Mouse (Mus musculus) cerebellum, adult 11 months (tissue): ENCODE measurements around the gene Bsn.
"Not testable (repeated sequence)": the region's sequence is repeated elsewhere in the genome, so short reads cannot be mapped to it uniquely, and the experiment has no call there.

Source experiments
- DNase-seq: peaks from one replicate; pipeline ENCODE4 v3.0.0; 2022

Gene Bsn

DNA sequence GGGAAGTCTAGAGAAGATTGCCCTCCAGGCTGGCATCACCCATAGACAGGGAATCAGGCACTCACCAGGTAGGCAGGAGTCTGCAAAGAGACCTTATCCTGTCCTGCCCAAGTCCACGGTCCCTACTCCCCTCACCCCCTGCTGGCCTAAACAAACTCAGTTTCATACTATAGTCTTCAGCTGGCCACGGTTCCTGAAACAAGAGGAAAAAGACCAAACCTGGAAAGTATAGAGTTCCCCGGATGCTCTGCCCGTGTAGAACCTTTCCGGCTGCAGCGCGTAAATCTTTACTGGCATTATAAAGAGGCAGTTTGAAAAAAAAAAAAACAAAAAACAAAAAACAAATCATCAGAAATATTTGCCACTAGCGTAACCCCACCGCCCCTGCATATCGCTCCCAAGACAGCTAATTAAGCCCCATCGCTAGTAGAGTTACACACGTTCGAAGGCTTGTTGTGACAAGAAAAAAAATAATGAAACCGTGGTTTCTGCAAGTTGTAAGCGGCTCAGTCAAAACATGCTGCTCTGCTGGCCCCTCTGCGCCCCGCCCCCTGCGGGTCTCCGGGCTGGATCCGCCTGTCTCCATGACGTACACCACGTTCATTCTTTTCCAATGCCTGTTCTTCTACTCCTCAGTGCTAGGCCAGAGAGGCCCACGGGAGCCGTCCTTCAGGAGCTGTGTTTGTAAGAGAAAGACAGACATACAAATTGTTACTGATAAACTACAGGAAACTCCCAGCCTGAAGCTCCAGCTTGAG is 6.9 kb upstream of the Bsn start:
- no peak for DNase-seq

DNA sequence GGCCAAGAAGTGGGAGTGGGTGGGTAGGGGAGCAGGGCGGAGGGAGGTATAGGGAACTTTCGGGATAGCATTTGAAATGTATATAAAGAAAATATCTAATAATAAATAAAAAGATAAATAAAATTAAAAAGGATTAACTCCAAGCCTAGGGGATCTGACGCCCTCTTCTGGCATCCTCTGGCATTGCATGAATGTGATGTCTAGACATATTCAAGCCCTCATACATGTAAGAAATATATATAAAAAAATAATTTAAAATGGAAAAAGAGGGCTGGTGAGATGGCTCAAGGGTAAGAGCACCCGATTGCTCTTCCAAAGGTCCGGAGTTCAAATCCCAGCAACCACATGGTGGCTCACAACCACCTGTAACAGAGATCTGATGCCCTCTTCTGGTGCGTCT is 6.0 kb upstream of the Bsn start:
- DNase-seq, result not testable (repeated sequence)

- no peak for DNase-seq
These were observed 747 bp downstream of the Bsn start for GRCm38 (mm10) chr9:108189488-108189786.

DNA sequence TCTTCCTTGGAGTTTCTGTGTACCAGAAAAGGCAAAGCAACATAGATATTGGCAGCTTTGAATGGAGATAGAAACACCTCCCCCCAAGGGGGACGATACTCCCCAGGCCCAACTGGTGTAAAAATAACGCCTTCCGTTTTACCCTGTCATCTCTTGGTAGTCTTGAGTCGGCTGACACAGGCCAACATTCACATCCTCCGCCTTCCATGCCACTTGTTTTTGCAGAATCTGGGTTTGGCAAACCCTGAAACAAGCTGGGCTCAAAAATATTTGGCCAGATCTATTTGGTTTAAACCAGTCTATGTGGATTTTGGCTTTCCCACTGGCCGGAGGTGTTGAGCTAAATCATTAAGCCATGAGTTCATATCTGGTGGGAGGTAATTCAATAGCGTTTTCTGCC is 1.2 kb downstream of the Bsn start:
- no peak for DNase-seq

GRCm38 (mm10) chr9:108188511-108188910 is 1.7 kb downstream of the Bsn start:
- no peak for DNase-seq

DNA sequence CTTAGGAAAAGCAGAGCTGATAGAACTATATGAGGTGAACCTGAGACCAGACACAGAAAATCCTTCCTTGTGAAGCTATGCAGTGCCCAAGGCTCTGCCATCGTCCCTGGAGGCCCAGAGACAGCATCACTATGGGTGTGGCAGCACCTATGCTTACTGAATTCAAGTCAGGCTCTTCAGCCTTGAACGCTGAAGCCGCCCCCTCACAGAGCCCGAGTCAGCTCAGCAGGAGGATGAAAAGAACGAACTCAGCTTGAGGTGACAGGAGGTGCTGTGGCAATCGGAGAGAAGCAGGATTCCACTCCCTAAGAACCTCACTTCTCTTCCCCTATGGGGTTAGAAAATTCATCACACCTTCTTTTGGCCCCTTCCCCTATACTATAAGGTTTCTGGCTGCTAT is 2.6 kb downstream of the Bsn start:
- DNase-seq, result no peak

DNA sequence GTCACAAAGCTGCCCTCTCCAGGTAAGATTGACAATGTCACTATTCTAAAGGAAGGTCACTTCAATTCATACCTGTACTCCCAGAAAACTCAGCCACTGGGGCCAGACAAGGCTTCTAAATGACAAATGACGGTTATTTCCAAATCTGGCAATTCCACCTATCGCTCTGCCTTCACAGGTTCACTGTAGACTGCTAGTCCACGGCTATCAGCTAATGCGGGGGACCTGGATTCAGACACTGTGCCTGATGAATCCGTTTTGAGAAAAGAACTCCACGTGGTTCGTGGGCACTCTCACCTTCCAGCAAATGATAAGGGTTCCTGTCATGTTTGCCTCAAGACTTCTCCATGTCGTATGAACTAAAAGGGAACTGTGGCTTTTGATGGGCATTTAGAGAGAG is 4.4 kb downstream of the Bsn start:
- no peak for DNase-seq

DNA sequence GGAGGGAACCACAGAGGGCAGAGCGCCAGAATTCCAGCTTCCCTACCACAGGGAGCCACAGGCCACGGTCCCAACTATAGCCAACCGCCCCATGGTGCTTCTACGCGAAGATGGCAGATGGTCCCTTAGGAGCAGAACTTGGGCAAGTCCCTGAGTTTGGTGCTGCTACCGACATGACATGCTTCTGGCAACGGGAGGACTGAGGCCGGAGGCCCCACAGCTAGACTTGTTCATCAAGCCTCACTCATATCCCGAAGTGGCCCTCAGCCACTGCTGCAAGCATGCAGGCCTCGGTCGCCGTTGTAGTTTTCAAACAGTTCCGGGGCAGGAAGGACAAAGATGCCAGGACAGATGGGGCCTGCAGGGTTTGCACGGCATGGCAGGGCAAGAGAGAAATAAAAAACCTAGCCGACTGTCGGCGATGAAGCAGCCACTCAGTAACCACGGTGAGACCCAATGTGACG is 6.6 kb downstream of the Bsn start:
- peak; percentile 51 for DNase-seq

DNA sequence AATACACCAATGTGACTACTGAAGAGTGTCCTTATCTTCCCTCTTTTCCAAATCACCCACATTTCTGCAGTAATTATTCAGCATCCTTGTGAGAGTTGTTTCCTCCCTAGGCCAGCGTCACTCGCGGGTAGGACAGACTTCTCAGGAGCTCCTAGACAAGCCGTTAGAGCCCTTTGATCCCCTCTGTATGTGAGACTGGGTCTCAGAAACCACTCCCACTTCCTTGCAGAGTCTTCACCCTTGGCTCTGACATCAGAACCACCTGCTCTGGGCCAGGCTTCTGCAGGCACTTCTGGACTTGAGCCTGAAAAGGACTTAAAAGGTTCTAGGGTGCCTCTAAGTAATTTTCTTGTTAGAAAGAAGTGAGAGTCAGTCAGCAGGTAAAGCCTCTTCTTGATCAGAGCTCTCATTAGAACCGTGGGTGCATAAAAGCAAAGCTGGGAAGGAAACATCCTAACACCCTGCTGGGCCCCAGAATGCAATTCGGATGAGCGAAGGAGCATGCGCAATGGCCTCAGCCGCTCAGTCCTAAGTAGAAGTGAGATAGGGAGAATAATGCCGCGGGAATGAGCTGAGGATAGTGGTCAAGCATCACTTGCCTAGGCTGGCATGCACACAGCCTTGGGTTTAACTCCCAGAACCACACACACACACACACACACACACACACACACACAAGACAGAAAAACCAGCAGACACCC is 7.2 kb downstream of the Bsn start:
- no peak for DNase-seq

- no peak for DNase-seq
These were observed 11.8 kb downstream of the Bsn start for GRCm38 (mm10) chr9:108178391-108178790.

- DNase-seq, result no peak
These were observed 14.9 kb downstream of the Bsn start for GRCm38 (mm10) chr9:108175116-108175838.

DNA sequence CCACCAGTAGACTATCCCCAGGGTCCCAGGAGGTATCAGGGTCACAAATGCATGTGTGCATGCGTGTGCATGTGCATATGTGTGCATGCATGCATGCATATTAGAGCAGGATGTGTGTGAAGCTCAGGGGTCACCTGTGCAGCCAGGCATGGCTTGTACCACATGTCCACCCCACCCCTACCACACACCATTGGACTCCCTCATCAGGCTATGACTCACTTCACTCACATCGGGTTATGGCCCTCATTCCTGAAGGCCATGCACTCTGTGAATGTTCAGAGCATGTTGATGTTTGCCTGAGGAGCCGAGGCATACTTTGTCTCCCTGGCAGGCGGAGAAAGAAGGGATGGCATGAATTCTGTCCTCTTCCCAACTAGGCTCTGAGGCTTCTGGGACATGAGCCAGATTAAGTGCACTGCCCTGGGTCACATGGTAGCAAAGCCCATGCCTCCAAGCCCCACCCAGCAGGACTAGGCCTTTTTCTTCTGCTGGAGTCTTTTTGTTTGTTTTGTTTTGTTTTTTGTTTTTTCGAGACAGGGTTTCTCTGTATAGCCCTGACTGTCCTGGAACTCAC is 17.3 kb downstream of the Bsn start:
- no peak for DNase-seq

DNA sequence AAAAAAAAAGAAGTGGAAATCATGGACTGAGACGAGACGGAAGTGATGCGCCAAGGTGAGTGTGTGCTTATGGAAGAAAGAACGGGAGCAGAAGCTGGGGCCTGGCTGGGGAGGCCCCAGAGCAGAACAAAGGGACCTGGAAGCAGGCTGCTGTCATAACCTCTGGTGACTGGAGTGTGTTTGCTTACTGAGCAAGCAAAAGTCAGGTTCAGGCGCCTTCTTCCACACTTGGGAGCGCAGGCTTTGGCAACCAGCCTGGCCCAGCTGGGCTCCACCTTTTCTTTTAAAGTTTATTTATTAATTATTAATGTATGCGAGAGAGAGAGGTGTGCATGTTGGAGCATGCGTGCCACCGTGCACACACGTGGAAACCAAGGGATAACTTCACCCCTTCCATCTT is 20.4 kb downstream of the Bsn start:
- DNase-seq, result no peak

- no peak for DNase-seq
These were observed 25.0 kb downstream of the Bsn start for GRCm38 (mm10) chr9:108165143-108165542.

DNA sequence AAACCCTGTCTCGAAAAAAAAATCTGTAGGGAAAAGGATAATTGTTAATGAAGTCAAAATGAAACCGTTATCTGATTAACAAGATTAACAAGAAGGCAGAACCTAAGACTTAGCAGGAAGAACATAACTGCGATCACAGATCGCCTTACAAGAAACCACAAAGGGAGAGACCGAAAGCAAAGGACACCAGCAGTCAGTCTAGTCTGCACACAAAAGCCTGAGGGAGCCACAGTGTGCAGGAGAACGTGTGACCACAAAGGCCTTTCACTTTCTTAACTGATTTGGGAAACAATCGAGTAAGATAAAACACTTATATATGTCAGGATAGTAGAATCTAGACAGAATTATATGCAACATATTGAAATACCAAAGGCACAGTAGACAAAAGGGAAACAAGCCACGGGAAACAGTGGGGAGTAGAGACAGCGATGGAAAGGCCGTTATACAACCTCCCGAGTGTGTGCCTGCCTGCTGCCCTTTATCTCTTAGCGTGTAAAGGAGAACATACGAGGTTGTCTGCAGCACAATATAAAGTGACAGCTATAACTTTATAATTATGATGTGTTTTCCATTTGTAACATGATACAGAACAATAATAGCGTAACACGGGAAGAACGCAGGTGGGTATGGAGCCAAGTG is 26.4 kb downstream of the Bsn start:
- no peak for DNase-seq

GRCm38 (mm10) chr9:108157891-108158290 is 32.3 kb downstream of the Bsn start:
- no peak for DNase-seq

DNA sequence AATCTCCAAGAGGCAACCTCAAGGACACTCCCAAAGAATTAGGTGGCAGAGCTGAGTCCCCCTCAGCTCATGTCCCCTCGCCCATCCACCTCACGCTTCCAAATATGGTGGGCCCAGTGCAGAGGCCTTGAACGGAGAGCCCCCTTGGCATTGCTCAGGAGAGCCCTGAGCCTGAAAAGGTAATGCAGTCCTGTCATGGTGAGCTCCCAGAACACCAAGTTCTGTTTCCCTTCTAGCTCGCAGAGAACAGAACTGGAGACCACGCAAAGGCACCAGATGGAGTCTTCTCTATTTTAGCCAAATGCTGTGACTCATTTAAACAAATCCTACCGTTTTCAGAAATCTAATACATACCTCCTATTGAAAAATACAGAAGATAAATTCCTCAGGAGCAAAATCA is 32.7 kb downstream of the Bsn start:
- DNase-seq, result no peak

DNA sequence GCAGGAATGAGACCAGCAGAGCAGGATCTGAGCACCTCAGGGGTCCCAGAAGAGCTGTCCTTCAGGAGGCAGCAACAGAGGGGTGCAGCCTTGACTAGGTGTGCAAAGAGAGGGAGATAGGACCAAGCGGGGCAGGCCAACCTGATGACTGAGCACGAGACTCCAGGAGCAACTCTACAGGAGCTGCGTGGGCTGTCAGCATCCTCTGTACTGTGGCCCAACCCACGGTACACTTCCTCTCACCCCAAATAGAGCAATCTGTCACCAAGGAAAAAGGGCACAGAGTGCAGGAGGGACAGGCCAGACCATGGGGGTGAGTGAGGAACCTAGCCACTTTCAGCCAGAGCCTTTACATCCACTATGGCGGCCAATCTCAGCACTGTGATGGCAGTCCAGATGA is 33.4 kb downstream of the Bsn start:
- DNase-seq, result peak; percentile 59

- no peak for DNase-seq
These were observed 35.4 kb downstream of the Bsn start for GRCm38 (mm10) chr9:108154814-108155213.

DNA sequence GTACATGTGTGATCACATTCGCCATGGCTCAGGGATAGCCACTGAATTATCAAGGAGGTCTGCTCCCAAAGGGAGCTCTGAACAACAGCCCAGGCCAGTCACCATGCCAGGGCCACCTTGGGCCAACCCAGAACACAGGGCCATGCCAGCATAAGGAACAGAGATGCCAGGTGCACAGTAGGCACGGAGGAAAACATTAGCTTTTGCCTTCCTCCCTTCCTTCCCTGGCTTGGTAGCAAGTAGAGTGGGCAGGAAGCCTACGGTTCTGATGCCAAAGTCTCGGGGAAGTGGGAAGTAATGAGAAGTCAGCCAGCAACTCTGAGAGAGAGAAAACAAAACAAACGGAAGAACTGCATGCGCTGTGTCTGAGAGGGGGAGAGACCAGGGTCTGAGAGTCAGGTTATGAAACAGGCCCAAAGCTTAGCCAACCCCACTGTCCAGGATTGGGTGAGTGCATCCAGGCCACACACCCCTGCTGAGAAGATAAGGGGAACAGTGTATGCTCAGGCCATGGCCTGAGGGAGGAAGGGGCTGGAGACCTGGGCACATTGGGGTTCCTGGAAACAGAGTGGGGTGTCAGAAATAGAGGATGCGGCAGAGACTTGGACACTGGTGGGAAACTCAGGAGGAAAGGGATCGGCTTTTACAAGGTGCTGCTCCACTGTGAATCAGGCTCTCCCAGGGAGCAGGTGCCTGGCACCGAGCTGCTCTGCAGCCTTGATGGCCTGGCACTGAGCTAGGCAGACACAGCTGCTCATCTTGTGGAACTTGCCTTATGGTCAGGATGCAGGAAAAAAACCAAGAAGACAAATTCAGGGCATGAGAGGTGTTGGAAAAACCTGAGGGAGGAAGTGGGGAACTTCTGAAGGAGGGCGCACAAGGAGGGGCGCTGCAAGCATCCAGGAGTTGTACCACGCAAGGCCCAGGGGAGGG is 36.4 kb downstream of the Bsn start:
- DNase-seq, result peak; percentile 92

DNA sequence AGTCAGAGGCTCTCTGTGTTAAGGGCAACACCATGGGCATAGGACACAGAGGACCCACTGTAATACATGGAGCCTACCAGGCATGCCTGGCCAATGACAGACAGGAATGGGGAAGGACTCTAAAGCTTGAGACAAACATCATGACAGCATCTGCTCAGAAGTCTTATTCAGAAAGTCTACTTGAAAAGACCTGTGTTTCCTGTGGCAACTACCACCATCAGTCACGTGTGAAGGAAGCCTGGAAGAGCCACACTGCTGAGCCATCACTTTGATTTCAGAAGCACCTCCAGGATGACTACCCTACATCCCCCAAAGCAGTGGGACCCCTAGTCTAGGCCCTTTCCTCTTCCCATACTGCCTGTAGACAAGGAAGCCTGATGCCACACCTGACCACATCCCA is 39.7 kb downstream of the Bsn start:
- no peak for DNase-seq

- no peak for DNase-seq
These were observed 40.4 kb downstream of the Bsn start for GRCm38 (mm10) chr9:108149817-108150216.
